Mouse (Mus musculus): ENCODE measurements around the gene Slc25a21.

Slc25a21 gene

DNA sequence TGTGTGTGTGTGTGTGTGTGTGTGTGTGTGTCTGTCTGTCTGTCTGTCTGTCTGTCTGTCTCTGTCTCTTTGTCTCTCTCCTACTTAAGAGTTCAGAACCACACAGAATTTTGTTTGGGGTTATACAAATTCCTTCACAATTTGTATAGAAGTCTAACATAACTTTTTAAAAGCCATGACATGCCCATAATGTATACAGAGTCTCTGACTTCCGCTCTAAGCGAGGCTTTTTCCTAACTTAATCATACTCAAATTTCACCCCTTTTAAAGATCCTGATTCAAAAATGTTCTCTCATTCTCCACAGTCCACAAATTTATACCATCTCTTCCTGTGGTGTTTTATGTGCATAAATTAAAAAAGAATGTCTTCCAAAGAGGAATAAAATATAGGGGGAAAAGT is 59.5 kb downstream of the Slc25a21 start:
- no peaks in the 10 kb centered on the region for H3K36me3 ChIP-seq (ENCODE audit: control insufficient read depth, insufficient read depth, low read length, poor library complexity, severe bottlenecking)
- no peaks in the 10 kb centered on the region for H3K27me3 ChIP-seq (ENCODE audit: control insufficient read depth, insufficient read depth, low read length, poor library complexity, severe bottlenecking)
- DNase-seq (ENCODE audit: low read depth, low spot score) = no peak

DNA sequence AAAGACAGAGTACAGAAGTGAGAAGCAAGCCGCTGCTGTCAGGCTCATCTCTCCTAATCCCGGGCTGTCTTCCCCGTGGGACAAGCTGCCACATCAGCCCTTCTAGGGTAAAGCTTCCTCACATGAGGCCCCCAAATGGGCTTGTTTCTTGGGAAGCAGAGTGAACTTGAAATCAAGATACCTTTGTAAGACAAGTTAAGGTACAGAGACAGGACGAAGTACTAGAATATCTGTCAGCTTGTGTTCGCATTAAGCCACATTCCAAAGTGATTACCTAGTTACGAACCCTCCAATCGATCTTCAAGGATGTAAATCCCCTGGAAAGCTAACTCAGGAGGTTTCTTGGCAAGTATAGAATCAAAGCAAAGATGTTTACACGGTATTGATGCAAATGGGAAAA is 78.7 kb downstream of the Slc25a21 start:
- Histone ChIP-seq H3K36me3 (ENCODE audit: control insufficient read depth, insufficient read depth, low read length, poor library complexity, severe bottlenecking) (no peaks in the 10 kb centered on the region), H3K27me3 (ENCODE audit: control insufficient read depth, insufficient read depth, low read length, poor library complexity, severe bottlenecking) (no peaks in the 10 kb centered on the region)
- no peak for DNase-seq (ENCODE audit: low read depth, low spot score)

DNA sequence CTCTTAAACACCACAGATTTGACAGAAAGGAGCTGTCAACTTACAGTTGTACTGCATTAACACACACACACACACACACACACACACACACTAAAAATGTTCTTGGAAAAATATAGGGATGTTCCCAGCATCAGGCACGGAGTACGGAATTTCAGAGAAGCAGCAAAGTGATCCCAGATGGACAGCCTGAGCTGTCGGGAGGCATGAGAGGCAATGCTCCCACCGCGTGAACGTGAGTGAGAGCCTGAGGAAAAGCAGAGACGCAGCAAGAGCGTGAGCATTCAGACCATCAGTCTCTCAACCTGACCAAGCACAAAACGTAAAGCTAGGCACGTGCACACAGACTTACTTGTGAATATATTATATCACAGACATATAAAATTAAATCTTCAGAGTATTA is 81.8 kb downstream of the Slc25a21 start:
- DNase-seq (ENCODE audit: low read depth, low spot score) = no peak
- Histone ChIP-seq H3K27me3 (ENCODE audit: control insufficient read depth, insufficient read depth, low read length, poor library complexity, severe bottlenecking) (no peaks in the 10 kb centered on the region), H3K36me3 (ENCODE audit: control insufficient read depth, insufficient read depth, low read length, poor library complexity, severe bottlenecking) (no peaks in the 10 kb centered on the region)

DNA sequence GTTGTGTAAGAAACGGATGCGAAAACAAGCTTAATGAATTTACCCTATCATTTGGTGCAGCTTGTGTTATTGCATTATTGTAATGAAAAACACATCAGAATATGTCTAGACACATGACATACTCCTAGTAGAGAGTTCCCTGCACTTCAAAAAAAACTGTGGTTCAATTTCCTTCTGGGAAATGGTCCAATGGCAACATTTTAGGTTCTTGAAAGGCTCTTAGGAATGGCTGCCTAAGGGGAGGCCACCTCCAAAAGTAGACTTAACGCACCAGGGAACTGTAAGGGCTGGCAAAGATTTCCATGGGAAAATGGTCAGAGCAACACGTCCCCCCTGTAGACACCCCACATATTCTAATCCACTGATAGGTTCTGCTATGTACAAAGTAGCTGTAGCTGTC is 87.9 kb downstream of the Slc25a21 start:
- no peaks in the 10 kb centered on the region for H3K36me3 ChIP-seq (ENCODE audit: control insufficient read depth, insufficient read depth, low read length, poor library complexity, severe bottlenecking)
- no peak for DNase-seq (ENCODE audit: low read depth, low spot score)
- no peaks in the 10 kb centered on the region; the same call in 1 of the 2 replicates for H3K27me3 ChIP-seq (ENCODE audit: control insufficient read depth, insufficient read depth, low read length, poor library complexity, severe bottlenecking)

DNA sequence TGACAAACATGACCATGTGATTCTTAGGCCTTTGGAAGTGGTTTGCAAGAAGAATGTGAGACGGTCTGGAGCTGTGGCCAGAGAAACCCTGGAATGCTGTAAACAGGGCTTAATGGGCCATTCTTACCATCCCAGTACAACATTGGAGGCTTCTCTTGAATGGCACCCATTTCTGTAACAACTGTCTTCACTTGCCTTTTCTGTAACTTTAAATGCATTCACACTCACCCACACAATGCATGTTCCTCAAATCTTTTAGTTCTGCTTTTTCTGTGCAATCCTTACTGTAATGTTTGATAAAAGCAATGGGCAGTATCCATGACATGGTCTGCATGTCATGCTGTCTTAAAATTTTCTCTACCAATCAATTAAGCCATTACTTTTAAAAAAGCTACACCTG is 95.0 kb downstream of the Slc25a21 start:
- Histone ChIP-seq H3K27me3 (ENCODE audit: control insufficient read depth, insufficient read depth, low read length, poor library complexity, severe bottlenecking) (no peaks in the 10 kb centered on the region; the same call in 1 of the 2 replicates), H3K36me3 (ENCODE audit: control insufficient read depth, insufficient read depth, low read length, poor library complexity, severe bottlenecking) (no peaks in the 10 kb centered on the region)
- DNase-seq (ENCODE audit: low read depth, low spot score) = no peak

DNA sequence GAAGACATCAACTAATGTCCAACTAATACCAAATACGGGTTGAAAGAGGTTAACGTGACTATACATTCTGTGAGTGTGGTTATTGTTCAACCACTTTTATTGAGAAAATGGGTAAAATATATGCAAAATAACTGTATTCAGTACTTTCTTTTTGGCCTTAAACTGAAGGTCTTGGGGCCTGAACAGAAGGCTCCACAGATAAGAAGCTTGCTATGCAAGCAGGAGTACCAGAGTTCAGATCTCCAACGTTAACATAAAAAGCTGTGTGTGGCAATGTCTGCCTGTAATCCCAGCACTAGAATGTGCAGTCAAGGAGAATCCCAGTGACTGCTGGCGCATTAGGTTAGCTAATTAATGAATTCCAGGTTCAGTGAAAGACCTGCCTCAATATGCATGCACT is 96.7 kb downstream of the Slc25a21 start:
- H3K27me3 ChIP-seq (ENCODE audit: control insufficient read depth, insufficient read depth, low read length, poor library complexity, severe bottlenecking) = no peaks in the 10 kb centered on the region
- no peaks in the 10 kb centered on the region for H3K36me3 ChIP-seq (ENCODE audit: control insufficient read depth, insufficient read depth, low read length, poor library complexity, severe bottlenecking)
- no peak for DNase-seq (ENCODE audit: low read depth, low spot score)

DNA sequence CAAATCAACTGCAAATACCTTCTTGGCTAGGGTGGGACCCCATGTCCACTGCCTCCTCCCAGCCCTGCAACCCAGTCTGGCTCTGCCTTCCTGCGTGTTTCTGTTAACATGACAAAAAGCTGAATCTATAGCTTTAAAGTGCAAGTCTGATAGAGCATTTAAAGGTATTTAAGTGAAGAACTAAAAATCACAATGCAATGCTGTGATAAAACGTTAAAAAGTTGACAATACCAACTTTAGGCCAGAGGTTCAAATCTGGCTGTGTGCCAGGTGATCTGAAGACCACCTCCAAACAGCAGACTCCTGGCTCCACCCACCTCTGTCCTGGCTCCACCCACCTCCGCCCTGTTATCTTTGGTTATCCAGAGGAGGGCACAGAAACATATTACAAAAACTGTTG is 98.2 kb downstream of the Slc25a21 start:
- no peaks in the 10 kb centered on the region for H3K27me3 ChIP-seq (ENCODE audit: control insufficient read depth, insufficient read depth, low read length, poor library complexity, severe bottlenecking)
- no peak for DNase-seq (ENCODE audit: low read depth, low spot score)

DNA sequence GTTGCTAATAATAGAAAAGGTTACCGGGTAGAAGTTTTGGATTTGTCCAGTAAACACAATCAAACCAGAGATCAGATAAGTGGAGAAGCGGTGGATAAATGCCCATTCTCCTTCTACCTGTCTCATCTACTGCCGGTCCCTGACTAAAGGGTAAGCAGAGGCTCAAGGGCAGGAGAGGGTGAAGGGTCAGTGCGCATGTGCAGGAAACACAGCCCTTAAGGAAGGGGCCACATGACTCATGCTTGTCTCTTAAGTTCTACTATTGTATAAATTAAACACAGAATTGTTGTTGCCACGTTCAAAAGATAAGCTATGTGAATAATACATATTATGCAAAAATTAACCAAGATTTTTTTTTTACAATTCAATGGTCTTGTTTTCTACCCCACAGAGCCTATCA is 98.9 kb downstream of the Slc25a21 start:
- Histone ChIP-seq H3K27me3 (ENCODE audit: control insufficient read depth, insufficient read depth, low read length, poor library complexity, severe bottlenecking) (no peaks in the 10 kb centered on the region), H3K36me3 (ENCODE audit: control insufficient read depth, insufficient read depth, low read length, poor library complexity, severe bottlenecking) (no peaks in the 10 kb centered on the region)
- no peak for DNase-seq (ENCODE audit: low read depth, low spot score)

More for the DNA sequence above, 98.2 kb downstream of the Slc25a21 start:
- H3K36me3 ChIP-seq (ENCODE audit: control insufficient read depth, insufficient read depth, low read length, poor library complexity, severe bottlenecking) = no peaks in the 10 kb centered on the region

DNA sequence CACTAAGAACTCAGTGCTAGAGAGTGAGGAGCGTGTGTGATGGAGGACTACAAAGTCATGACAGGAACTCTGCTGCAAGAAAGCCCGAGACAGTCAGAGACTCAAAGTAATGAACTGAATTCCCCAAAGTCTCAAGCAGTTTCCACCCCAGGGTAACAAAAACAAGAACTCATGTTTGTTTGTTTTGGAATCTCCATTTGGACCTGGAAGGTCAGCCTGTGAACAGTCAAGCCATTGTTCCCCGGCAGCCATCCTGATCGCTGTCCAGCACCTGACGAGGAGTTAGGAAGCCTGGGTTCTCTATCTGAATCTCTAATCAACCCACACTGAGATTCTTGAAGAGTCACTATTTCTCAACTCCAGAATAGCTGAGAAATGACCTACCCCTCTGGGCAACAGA is 104.2 kb downstream of the Slc25a21 start:
- Histone ChIP-seq H3K27me3 (ENCODE audit: control insufficient read depth, insufficient read depth, low read length, poor library complexity, severe bottlenecking) (no peaks in the 10 kb centered on the region), H3K36me3 (ENCODE audit: control insufficient read depth, insufficient read depth, low read length, poor library complexity, severe bottlenecking) (no peaks in the 10 kb centered on the region)
- DNase-seq (ENCODE audit: low read depth, low spot score) = no peak

DNA sequence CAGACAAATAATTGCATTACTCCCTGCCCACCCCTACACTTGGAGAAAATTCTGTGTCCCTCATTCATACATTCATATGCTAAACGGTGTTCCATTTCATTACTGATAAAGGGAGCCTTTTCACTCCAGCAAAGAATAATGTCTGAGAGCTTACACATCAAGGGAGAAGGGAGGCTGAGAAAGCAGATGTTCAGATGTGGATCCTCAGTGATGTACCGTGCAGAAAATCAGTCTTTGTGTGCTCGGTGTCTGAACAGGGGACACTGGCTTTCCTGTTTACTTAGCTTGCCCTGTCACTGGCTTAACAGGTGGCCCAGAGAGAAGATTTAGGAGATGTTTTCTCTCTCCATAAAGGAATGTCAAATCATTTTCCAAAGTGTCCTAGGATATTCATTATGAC is 112.8 kb downstream of the Slc25a21 start:
- DNase-seq (ENCODE audit: low read depth, low spot score) = no peak
- H3K36me3 ChIP-seq (ENCODE audit: control insufficient read depth, insufficient read depth, low read length, poor library complexity, severe bottlenecking) = no peaks in the 10 kb centered on the region
- H3K27me3 ChIP-seq (ENCODE audit: control insufficient read depth, insufficient read depth, low read length, poor library complexity, severe bottlenecking) = no peaks in the 10 kb centered on the region

DNA sequence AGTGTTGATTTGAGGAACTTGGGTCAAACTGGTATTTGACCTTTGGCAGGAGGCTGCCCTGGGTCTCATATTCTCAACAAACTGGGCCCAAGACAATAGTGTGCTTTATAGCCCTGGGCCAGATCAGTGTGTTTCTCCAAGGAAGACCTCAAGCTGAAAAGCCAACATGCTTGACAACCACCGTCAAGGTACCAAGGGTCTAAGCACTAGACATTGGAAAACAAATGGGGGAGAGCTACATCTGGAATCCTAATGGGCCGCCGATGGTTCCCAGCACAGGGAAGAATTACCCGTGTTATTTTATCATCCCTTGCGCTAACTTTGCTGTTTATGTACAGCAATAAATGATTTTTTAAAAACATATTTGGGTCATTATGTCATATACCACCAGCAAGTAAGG is 113.7 kb downstream of the Slc25a21 start:
- H3K27me3 ChIP-seq (ENCODE audit: control insufficient read depth, insufficient read depth, low read length, poor library complexity, severe bottlenecking) = no peaks in the 10 kb centered on the region
- DNase-seq (ENCODE audit: low read depth, low spot score) = no peak

DNA sequence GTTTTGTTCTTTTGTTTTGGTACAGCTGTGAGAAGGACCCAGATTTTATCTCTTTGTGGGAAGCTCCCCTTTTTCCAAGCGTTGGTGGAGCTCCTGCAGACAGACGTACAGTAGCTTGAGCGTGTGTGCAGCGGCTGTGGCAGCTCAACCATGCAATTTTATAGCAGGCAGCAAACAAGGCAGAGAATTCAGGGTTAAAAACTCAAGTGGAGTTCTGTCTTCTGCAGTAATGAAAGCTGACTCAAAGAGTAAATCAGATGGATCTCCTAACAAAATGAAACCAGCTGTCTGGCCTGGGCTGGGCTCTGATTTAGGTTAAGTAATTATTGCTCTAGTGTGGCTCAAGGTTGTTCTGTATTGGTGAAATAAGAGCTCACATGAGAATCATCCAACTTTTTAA is 120.7 kb downstream of the Slc25a21 start:
- no peak for DNase-seq (ENCODE audit: low read depth, low spot score)
- Histone ChIP-seq H3K36me3 (ENCODE audit: control insufficient read depth, insufficient read depth, low read length, poor library complexity, severe bottlenecking) (no peaks in the 10 kb centered on the region), H3K27me3 (ENCODE audit: control insufficient read depth, insufficient read depth, low read length, poor library complexity, severe bottlenecking) (no peaks in the 10 kb centered on the region)

More for the DNA sequence above, 113.7 kb downstream of the Slc25a21 start:
- H3K36me3 ChIP-seq (ENCODE audit: control insufficient read depth, insufficient read depth, low read length, poor library complexity, severe bottlenecking) = no peaks in the 10 kb centered on the region

DNA sequence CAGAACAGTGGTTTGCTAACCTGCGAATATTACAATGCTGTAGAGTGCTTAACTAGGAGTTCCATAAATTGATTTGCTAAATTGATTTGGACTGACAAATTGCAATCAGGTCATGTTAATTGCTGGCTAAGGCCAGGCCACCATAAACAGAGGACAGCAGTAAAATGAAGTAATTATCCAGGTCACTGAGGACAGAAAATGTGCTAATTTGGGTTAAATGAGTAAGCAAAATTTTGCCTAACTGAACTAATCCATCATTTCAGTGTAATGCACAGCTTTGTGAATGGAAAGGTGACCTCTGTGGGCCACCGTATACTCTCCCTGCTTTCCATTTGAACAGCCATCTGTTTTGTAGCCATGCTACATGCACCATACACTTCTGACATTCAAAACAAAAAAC is 124.7 kb downstream of the Slc25a21 start:
- Histone ChIP-seq H3K36me3 (ENCODE audit: control insufficient read depth, insufficient read depth, low read length, poor library complexity, severe bottlenecking) (no peaks in the 10 kb centered on the region), H3K27me3 (ENCODE audit: control insufficient read depth, insufficient read depth, low read length, poor library complexity, severe bottlenecking) (no peaks in the 10 kb centered on the region)
- no peak for DNase-seq (ENCODE audit: low read depth, low spot score)

DNA sequence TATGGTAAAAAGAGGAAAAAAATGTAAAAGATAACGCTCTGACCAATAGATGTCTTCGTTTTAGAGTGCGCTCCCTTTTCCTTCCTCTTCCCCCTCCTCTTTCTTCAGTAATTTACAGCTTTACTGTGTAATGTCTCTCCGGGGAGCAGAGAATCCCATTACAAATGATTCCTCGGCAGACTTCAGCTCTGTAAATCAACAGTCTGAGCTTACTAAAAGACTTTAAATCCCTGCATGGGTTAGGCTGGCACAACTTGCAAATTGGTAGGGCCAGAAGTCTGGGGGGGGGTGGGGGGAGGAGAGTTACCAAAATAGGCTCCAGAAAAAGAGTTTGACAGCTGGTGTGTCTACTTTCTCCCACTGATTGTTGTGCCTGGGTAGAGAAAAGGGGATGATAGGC is 128.7 kb downstream of the Slc25a21 start:
- DNase-seq (ENCODE audit: low read depth, low spot score) = no peak
- H3K27me3 ChIP-seq (ENCODE audit: control insufficient read depth, insufficient read depth, low read length, poor library complexity, severe bottlenecking) = no peaks in the 10 kb centered on the region
- H3K36me3 ChIP-seq (ENCODE audit: control insufficient read depth, insufficient read depth, low read length, poor library complexity, severe bottlenecking) = no peaks in the 10 kb centered on the region

DNA sequence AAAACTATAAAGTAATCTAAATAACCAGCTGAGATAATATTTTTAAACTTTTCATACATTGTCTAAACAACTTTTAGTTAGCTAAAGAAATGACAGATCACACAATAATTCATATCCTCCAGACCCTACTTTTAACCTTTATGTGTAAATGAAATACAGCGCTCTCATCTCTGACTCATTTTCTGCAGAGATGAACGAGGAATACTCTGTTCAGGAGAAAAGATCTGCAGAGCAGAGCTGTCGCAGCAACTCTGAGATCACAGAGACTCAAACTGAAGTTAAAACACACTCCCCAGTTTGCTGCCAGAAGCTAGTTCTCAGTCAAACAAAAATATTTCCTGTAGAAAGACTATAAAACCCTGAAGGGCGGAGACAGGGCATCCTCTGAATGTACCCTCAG is 177.5 kb downstream of the Slc25a21 start:
- no peaks in the 10 kb centered on the region for H3K36me3 ChIP-seq (ENCODE audit: control insufficient read depth, insufficient read depth, low read length, poor library complexity, severe bottlenecking)
- no peaks in the 10 kb centered on the region for H3K27me3 ChIP-seq (ENCODE audit: control insufficient read depth, insufficient read depth, low read length, poor library complexity, severe bottlenecking)
- DNase-seq (ENCODE audit: low read depth, low spot score) = no peak

DNA sequence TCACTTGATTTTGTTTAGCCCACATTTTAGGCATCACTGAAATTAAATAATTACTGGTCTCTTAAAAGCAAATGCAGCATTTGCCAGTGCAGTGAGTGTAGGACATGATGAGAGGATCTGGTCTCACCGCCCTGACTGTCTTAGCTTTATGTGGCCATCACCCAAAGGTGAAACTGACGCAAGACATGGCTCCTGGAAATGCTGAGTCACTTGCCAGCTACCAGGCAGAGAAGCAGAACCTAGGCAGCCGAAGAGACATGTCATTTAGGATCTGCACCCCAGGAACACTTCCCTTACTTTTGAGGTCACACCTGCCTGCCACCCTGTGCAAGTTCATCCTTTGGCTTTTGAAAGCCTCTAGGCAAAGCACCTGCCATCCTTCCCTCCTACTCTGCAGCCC is 180.4 kb downstream of the Slc25a21 start:
- no peaks in the 10 kb centered on the region for H3K27me3 ChIP-seq (ENCODE audit: control insufficient read depth, insufficient read depth, low read length, poor library complexity, severe bottlenecking)
- DNase-seq (ENCODE audit: low read depth, low spot score) = no peak
- H3K36me3 ChIP-seq (ENCODE audit: control insufficient read depth, insufficient read depth, low read length, poor library complexity, severe bottlenecking) = no peaks in the 10 kb centered on the region
